Comparison of ENCODE assay signal across 14 mouse cellular contexts in genomic region chr8:87967057-87967820, GRCm38 (mm10). TPM values are rescaled to one million over a fixed set of nuclear protein-coding genes. Genes with fewer than 3 reads are reported as not detected.
DNase-seq lines count a peak whose midpoint lies in the region; ATAC-seq and TF ChIP-seq lines count a peak whose summit lies in the region.
"Had no signal": no experiment of that assay in that cellular context is flagged by ENCODE, and none has a peak within 500 bp of the region (broad histone marks: within the 10 kb centered on the region; RNA-seq: fewer than 3 reads in every experiment).

No protein-coding gene starts in this region.

- DNase-seq in forebrain, embryonic 11.5 days (ENCODE audit: low spot score) = no peak
- peak; percentile 28 for DNase-seq in 3134 (ENCODE audit: extremely low read depth, insufficient read length, low spot score)
- DNase-seq in embryonic facial prominence, embryonic 10.5 days (ENCODE audit: low spot score) = peak; percentile 40
- no peak for DNase-seq in gastrocnemius, postnatal 10 days
- DNase-seq in gastrocnemius, adult 18-20 months (ENCODE audit: low spot score) = no peak
- DNase-seq: cerebellum, adult 8-10 months; layer of hippocampus, adult 9-11 months; lung, adult 2 months; right cerebral cortex, postnatal 25 days; thymus, postnatal 14 days had no signal

- H3K9ac ChIP-seq in forebrain, embryonic 11.5 days (ENCODE audit: low read length) = peak overlapping the region; percentile 13; the same call in 1 of the 2 replicates
- no peak overlapping the region for H3K9ac ChIP-seq in forebrain, embryonic 16.5 days (replicated peaks; ENCODE audit: low read depth, low read length)
- H3K9ac ChIP-seq in intestine, postnatal 0 days (ENCODE audit: low read depth, low read length) = no peak overlapping the region

- ATAC-seq in forebrain, embryonic 11.5 days (replicated peaks; ENCODE audit: low FRiP score) = peak; percentile 67; the same call in 1 of the 2 replicates
- no peak for ATAC-seq in forebrain, embryonic 16.5 days
- ATAC-seq in intestine, postnatal 0 days = no peak
- ATAC-seq in frontal cortex, adult (ENCODE audit: low TSS enrichment) = no peak

- no peak overlapping the region for H3K4me2 ChIP-seq in forebrain, embryonic 11.5 days (ENCODE audit: low read depth, low read length, severe bottlenecking)
- no peak overlapping the region for H3K4me2 ChIP-seq in forebrain, embryonic 16.5 days (ENCODE audit: low read length)
- peak overlapping the region; percentile 17; the same call in 1 of the 2 replicates for H3K4me2 ChIP-seq in intestine, postnatal 0 days (replicated peaks; ENCODE audit: low read depth)

- peaks cover 15% of the 10 kb centered on the region for H3K4me1 ChIP-seq in forebrain, embryonic 11.5 days (replicated peaks; ENCODE audit: control insufficient read depth, insufficient read depth, low read length)
- H3K4me1 ChIP-seq in forebrain, embryonic 16.5 days (replicated peaks; ENCODE audit: control insufficient read depth, insufficient read depth, low read length) = peaks cover 12% of the 10 kb centered on the region
- H3K4me1 ChIP-seq in embryonic facial prominence, embryonic 10.5 days = peaks cover 35% of the 10 kb centered on the region
- 0 out of 2 replicates have a peak, but pooled peaks cover 2% of the 10 kb centered on the region for H3K4me1 ChIP-seq in intestine, postnatal 0 days (replicated peaks; ENCODE audit: control insufficient read depth, insufficient read depth, low read length)

- peak overlapping the region; percentile 68 for H3K27ac ChIP-seq in forebrain, embryonic 11.5 days (ENCODE audit: low read depth, low read length)
- no peak overlapping the region for H3K27ac ChIP-seq in forebrain, embryonic 16.5 days (ENCODE audit: low read length)
- H3K27ac ChIP-seq in embryonic facial prominence, embryonic 10.5 days (replicated peaks) = peak overlapping the region; percentile 75
- no peak overlapping the region for H3K27ac ChIP-seq in intestine, postnatal 0 days (ENCODE audit: low read depth, low read length)

- H3K4me3 ChIP-seq in forebrain, embryonic 11.5 days (ENCODE audit: low read depth, low read length) = no peak overlapping the region
- H3K4me3 ChIP-seq in forebrain, embryonic 16.5 days (replicated peaks; ENCODE audit: low read length) = no peak overlapping the region
- H3K4me3 ChIP-seq in embryonic facial prominence, embryonic 10.5 days = no peak overlapping the region
- H3K4me3 ChIP-seq in intestine, postnatal 0 days (ENCODE audit: low read depth, low read length) = no peak overlapping the region
- H3K4me3 ChIP-seq: myocyte had no signal

- no peak for TF ChIP-seq CTCF in intestine, postnatal 0 days (IDR thresholded peaks at IDR 0.05; ENCODE audit: low read depth)

- H3K9me3 ChIP-seq in forebrain, embryonic 11.5 days (ENCODE audit: control insufficient read depth, low read length) = no peaks in the 10 kb centered on the region
- H3K9me3 ChIP-seq in forebrain, embryonic 16.5 days (ENCODE audit: control insufficient read depth, low read length) = no peaks in the 10 kb centered on the region
- no peaks in the 10 kb centered on the region for H3K9me3 ChIP-seq in embryonic facial prominence, embryonic 10.5 days
- no peaks in the 10 kb centered on the region for H3K9me3 ChIP-seq in intestine, postnatal 0 days (ENCODE audit: control insufficient read depth)

- WGBS in forebrain, embryonic 11.5 days = 3% methylated on average over 2 of the region's 2 CpGs
- 13% methylated on average over 2 of the region's 2 CpGs for WGBS in forebrain, embryonic 16.5 days
- 4% methylated on average over 2 of the region's 2 CpGs for WGBS in embryonic facial prominence, embryonic 10.5 days
- WGBS in intestine, postnatal 0 days = 49% methylated on average over 2 of the region's 2 CpGs

- no peaks in the 10 kb centered on the region for H3K36me3 ChIP-seq in forebrain, embryonic 11.5 days (ENCODE audit: control insufficient read depth, insufficient read depth, low read length)
- no peaks in the 10 kb centered on the region for H3K36me3 ChIP-seq in forebrain, embryonic 16.5 days (ENCODE audit: control insufficient read depth, insufficient read depth)
- no peaks in the 10 kb centered on the region for H3K36me3 ChIP-seq in embryonic facial prominence, embryonic 10.5 days (replicated peaks)
- no peaks in the 10 kb centered on the region for H3K36me3 ChIP-seq in intestine, postnatal 0 days (ENCODE audit: control insufficient read depth, insufficient read depth)

- no peaks in the 10 kb centered on the region for H3K27me3 ChIP-seq in forebrain, embryonic 11.5 days (ENCODE audit: control insufficient read depth, insufficient read depth, low read length)
- H3K27me3 ChIP-seq in forebrain, embryonic 16.5 days (replicated peaks; ENCODE audit: control insufficient read depth, insufficient read depth, low read length) = no peaks in the 10 kb centered on the region
- H3K27me3 ChIP-seq in embryonic facial prominence, embryonic 10.5 days (replicated peaks; ENCODE audit: low read depth, poor library complexity, severe bottlenecking) = peaks cover 31% of the 10 kb centered on the region
- H3K27me3 ChIP-seq in intestine, postnatal 0 days (replicated peaks; ENCODE audit: control insufficient read depth, insufficient read depth, low read length) = peaks cover 23% of the 10 kb centered on the region

RNA-seq across cellular contexts. Expression of gene Zfp423, which starts 7.8 kb away (rescaled TPM):
- polyA plus RNA-seq in forebrain, embryonic 11.5 days (2014; fragmentation: Nextera tagmentation; extraction: Ambion mirVana) = 42.1 and 44.8 TPM in 2 replicates
- polyA plus RNA-seq in forebrain, embryonic 16.5 days (2015; fragmentation: Nextera tagmentation; extraction: Ambion mirVana) = 13.3 and 20.6 TPM in 2 replicates
- 22.0 and 23.4 TPM in 2 replicates for polyA plus RNA-seq in embryonic facial prominence, embryonic 10.5 days (2016; fragmentation: Nextera tagmentation; extraction: Ambion mirVana)
- 1.6 and 1.8 TPM in 2 replicates for polyA plus RNA-seq in intestine, postnatal 0 days (2015; fragmentation: Nextera tagmentation; extraction: Ambion mirVana)
- 10 to 100 TPM; 20.7 to 23.5 TPM for total RNA-seq in gastrocnemius, postnatal 10 days (2021)
- total RNA-seq in gastrocnemius, adult 18-20 months (2021) = 10 to 100 TPM; 15.0 to 19.1 TPM

Comparison
In these comparisons a context has a peak if more than half of its experiments do, and no peak if none do; other contexts are left out.
1. H3K27ac ChIP-seq: peak in forebrain, embryonic 11.5 days (single experiment) and embryonic facial prominence, embryonic 10.5 days (single experiment); none in forebrain, embryonic 16.5 days (single experiment) and intestine, postnatal 0 days (single experiment).
2. DNase-seq: peak in 3134 (single experiment) and embryonic facial prominence, embryonic 10.5 days (single experiment); none in forebrain, embryonic 11.5 days (single experiment), gastrocnemius, postnatal 10 days (single experiment) and gastrocnemius, adult 18-20 months (single experiment).